In genomic region chr11:102267480-102267879, GRCm38 (mm10) we compare ENCODE assay signal across 8 mouse cellular contexts. TPM values are rescaled to one million over a fixed set of nuclear protein-coding genes. Genes with fewer than 3 reads are reported as not detected.
DNase-seq lines count a peak whose midpoint lies in the region; TF ChIP-seq lines count a peak whose summit lies in the region.

No protein-coding gene starts in this region.

- H3K4me1 ChIP-seq in cerebellum, adult 2 months (ENCODE audit: control insufficient read depth, insufficient read depth, low read length) = peaks cover 18% of the 10 kb centered on the region
- H3K4me1 ChIP-seq in hindbrain, embryonic 10.5 days (replicated peaks) = peaks cover 13% of the 10 kb centered on the region

- peak; percentile 82 for DNase-seq in MN1 (ENCODE audit: low spot score)
- DNase-seq in cerebellum, adult 2 months = peak; percentile 75 to 76
- DNase-seq in forelimb bud, embryonic 11.5 days (ENCODE audit: low read depth, low spot score) = peak; percentile 65
- DNase-seq in hindbrain, embryonic 10.5 days (ENCODE audit: low spot score) = peak; percentile 75
- peak; percentile 75 to 77 for DNase-seq in layer of hippocampus, postnatal 10 days (ENCODE audit: low spot score in 2 of 2)
- peak; percentile 73 for DNase-seq in lung, postnatal 14 days
- DNase-seq in retina, postnatal 7 days (ENCODE audit: low read depth, low spot score) = peak; percentile 74
- DNase-seq in c-Kit-positive CD71-positive TER-119-positive erythroid progenitor cells, embryonic 14.5 days (ENCODE audit: low spot score) = no peak

- no peaks in the 10 kb centered on the region for H3K9me3 ChIP-seq in hindbrain, embryonic 10.5 days

- no peak overlapping the region for H3K4me3 ChIP-seq in cerebellum, adult 2 months (replicated peaks; ENCODE audit: insufficient read depth, low read depth, low read length)
- no peak overlapping the region for H3K4me3 ChIP-seq in hindbrain, embryonic 10.5 days

- 6% methylated on average over 11 of the region's 11 CpGs for WGBS in cerebellum, adult 2 months
- WGBS in hindbrain, embryonic 10.5 days = 11% methylated on average over 11 of the region's 11 CpGs

- no peak for TF ChIP-seq POLR2A in cerebellum, adult 2 months (IDR thresholded peaks at IDR 0.05; ENCODE audit: borderline replicate concordance, insufficient read depth, low read length)

- TF ChIP-seq CTCF in cerebellum, adult 2 months (IDR thresholded peaks at IDR 0.05; ENCODE audit: borderline replicate concordance, insufficient read depth, low read depth, low read length) = peak; percentile 75

- no peak overlapping the region for H3K27ac ChIP-seq in cerebellum, adult 2 months (ENCODE audit: insufficient read depth, low read length)
- 0 out of 2 replicates have a peak overlapping the region, but pooled peaks have one; percentile 19 for H3K27ac ChIP-seq in hindbrain, embryonic 10.5 days

- H3K27me3 ChIP-seq in cerebellum, adult 2 months (ENCODE audit: control insufficient read depth, insufficient read depth, low read length) = no peaks in the 10 kb centered on the region
- 0 out of 2 replicates have a peak, but pooled peaks cover 5% of the 10 kb centered on the region for H3K27me3 ChIP-seq in hindbrain, embryonic 10.5 days (ENCODE audit: insufficient read depth, poor library complexity, severe bottlenecking)

- H3K36me3 ChIP-seq in hindbrain, embryonic 10.5 days = peaks cover 27% of the 10 kb centered on the region

RNA-seq across cellular contexts. Expression of gene Asb16, which starts 1.1 kb away (rescaled TPM):
- 3.1 and 4.0 TPM in 2 replicates for polyA plus RNA-seq in cerebellum, adult 2 months (2012; rRNA removed)
- 0.08 TPM in 1 of 2 replicates, not detected in the other for polyA plus RNA-seq in hindbrain, embryonic 10.5 days (2016; fragmentation: Nextera tagmentation; extraction: Ambion mirVana)
- total RNA-seq in layer of hippocampus, postnatal 10 days (2021) = under 1 TPM; 0.64 to 0.76 TPM

RNA-seq across cellular contexts. Expression of gene Tmub2, which starts 17.3 kb away (rescaled TPM):
- polyA plus RNA-seq in cerebellum, adult 2 months (2012; rRNA removed) = 82.7 and 85.3 TPM in 2 replicates
- 52.3 and 69.6 TPM in 2 replicates for polyA plus RNA-seq in hindbrain, embryonic 10.5 days (2016; fragmentation: Nextera tagmentation; extraction: Ambion mirVana)
- total RNA-seq in layer of hippocampus, postnatal 10 days (2021) = 10 to 100 TPM; 55.2 to 60.4 TPM

RNA-seq across cellular contexts. Expression of gene BC030867, which starts 18.8 kb away (rescaled TPM):
- 1.3 and 2.2 TPM in 2 replicates for polyA plus RNA-seq in cerebellum, adult 2 months (2012; rRNA removed)
- polyA plus RNA-seq in hindbrain, embryonic 10.5 days (2016; fragmentation: Nextera tagmentation; extraction: Ambion mirVana) = 20.9 and 28.3 TPM in 2 replicates
- 1 to 10 TPM in 1 of 2 experiments, under 1 TPM in 1; 0.94 to 1.0 TPM for total RNA-seq in layer of hippocampus, postnatal 10 days (2021)

RNA-seq across cellular contexts. Expression of gene Atxn7l3, which starts 29.0 kb away (rescaled TPM):
- 93.3 and 101 TPM in 2 replicates for polyA plus RNA-seq in cerebellum, adult 2 months (2012; rRNA removed)
- polyA plus RNA-seq in hindbrain, embryonic 10.5 days (2016; fragmentation: Nextera tagmentation; extraction: Ambion mirVana) = 16.8 and 18.7 TPM in 2 replicates
- total RNA-seq in layer of hippocampus, postnatal 10 days (2021) = 100 to 1,000 TPM; 146 to 150 TPM

RNA-seq across cellular contexts. Expression of gene Hdac5, which starts 37.5 kb away (rescaled TPM):
- polyA plus RNA-seq in cerebellum, adult 2 months (2012; rRNA removed) = 188 and 194 TPM in 2 replicates
- polyA plus RNA-seq in hindbrain, embryonic 10.5 days (2016; fragmentation: Nextera tagmentation; extraction: Ambion mirVana) = 70.3 and 101 TPM in 2 replicates
- 100 to 1,000 TPM; 164 to 207 TPM for total RNA-seq in layer of hippocampus, postnatal 10 days (2021)
